Comparison of ENCODE assay signal across 10 mouse cellular contexts in the genomic region with DNA sequence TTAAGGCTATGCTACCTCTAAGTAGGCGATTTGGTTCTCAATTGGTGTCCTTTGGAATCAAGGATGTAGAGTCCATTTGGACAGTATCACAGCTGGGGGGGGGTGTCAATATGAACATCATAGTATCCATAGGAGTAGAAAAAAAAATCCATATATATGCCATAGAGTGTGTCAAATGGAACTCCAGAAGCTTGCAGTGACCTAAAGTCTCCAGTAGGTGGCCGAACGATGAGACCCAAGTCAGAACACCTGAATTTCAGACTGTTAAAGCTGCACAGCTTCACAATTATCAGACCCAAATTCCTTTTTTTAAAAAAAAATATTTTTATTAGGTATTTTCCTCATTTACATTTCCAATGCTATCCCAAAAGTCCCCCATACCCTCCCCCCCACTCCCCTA. TPM values are rescaled to one million over a fixed set of nuclear protein-coding genes. Genes with fewer than 3 reads are reported as not detected.
DNase-seq lines count a peak whose midpoint lies in the region; ATAC-seq lines count a peak whose summit lies in the region.
"Had no signal": no experiment of that assay in that cellular context is flagged by ENCODE, and none has a peak within 500 bp of the region (broad histone marks: within the 10 kb centered on the region; RNA-seq: fewer than 3 reads in every experiment).

No protein-coding gene starts in this region.

- no peaks in the 10 kb centered on the region for H3K36me3 ChIP-seq in kidney, embryonic 14.5 days (ENCODE audit: control insufficient read depth, insufficient read depth, low read length)
- H3K36me3 ChIP-seq: heart, embryonic 10.5 days had no signal

- DNase-seq in kidney, adult 9 months: peak; percentile 10
- peak; percentile 41 for DNase-seq in testis, postnatal 10 days (ENCODE audit: low spot score)
- no peak for DNase-seq in testis, postnatal 14 days (ENCODE audit: low spot score)
- peak; percentile 42 to 58 for DNase-seq in cerebellum, postnatal 25 days
- DNase-seq in mesoderm, embryonic 11.5 days (ENCODE audit: low read depth, low spot score): peak; percentile 48
- DNase-seq in heart, adult 9 months (ENCODE audit: low spot score in 2 of 2): no peak
- DNase-seq in right cerebral cortex, postnatal 10 days (ENCODE audit: low spot score in 2 of 2): no peak

- H3K9me3 ChIP-seq in kidney, embryonic 14.5 days (ENCODE audit: control insufficient read depth, low read length): no peaks in the 10 kb centered on the region
- H3K9me3 ChIP-seq: heart, embryonic 10.5 days had no signal

- H3K27ac ChIP-seq in kidney, embryonic 14.5 days (ENCODE audit: low read depth, low read length): no peak overlapping the region
- H3K27ac ChIP-seq: heart, embryonic 10.5 days had no signal

- 56% methylated on average over 3 of the region's 3 CpGs for WGBS in kidney, embryonic 14.5 days

- 0 out of 2 replicates have a peak, but pooled peaks cover 3% of the 10 kb centered on the region for H3K4me1 ChIP-seq in kidney, embryonic 14.5 days (ENCODE audit: control insufficient read depth, insufficient read depth, low read length)
- H3K4me1 ChIP-seq: heart, embryonic 10.5 days had no signal

- no peak for ATAC-seq in kidney, embryonic 14.5 days (ENCODE audit: low FRiP score, low TSS enrichment)

- H3K4me2 ChIP-seq in kidney, embryonic 14.5 days (replicated peaks; ENCODE audit: low read depth, low read length): no peak overlapping the region

- H3K4me3 ChIP-seq in kidney, embryonic 14.5 days (ENCODE audit: low read length): no peak overlapping the region
- H3K4me3 ChIP-seq: heart, embryonic 10.5 days; myocyte had no signal

- 0 out of 2 replicates have a peak, but pooled peaks cover 5% of the 10 kb centered on the region for H3K27me3 ChIP-seq in kidney, embryonic 14.5 days (ENCODE audit: control insufficient read depth, insufficient read depth, low read length)

- no peak overlapping the region for H3K9ac ChIP-seq in kidney, embryonic 14.5 days (ENCODE audit: low read depth, low read length)

RNA-seq across cellular contexts. Expression of a gene that starts 3.3 kb away (rescaled TPM):
- polyA plus RNA-seq in kidney, embryonic 14.5 days (2014; fragmentation: Nextera tagmentation; extraction: Ambion mirVana): 1.3 and 2.7 TPM in 2 replicates

Comparison
In these comparisons a context has a peak if more than half of its experiments do, and no peak if none do; other contexts are left out.
1. DNase-seq: peak in kidney, adult 9 months (single experiment), testis, postnatal 10 days (single experiment), cerebellum, postnatal 25 days (2 of 2) and mesoderm, embryonic 11.5 days (single experiment); none in testis, postnatal 14 days (single experiment), heart, adult 9 months (0 of 2) and right cerebral cortex, postnatal 10 days (0 of 2).